Mouse (Mus musculus) cerebellum, adult 11-12 months (tissue): ENCODE results near the gene 4930467E23Rik.
A peak's percentile ranks its signal among the peaks of the same experiment; 100 is the strongest.
"Not testable (repeated sequence)": the region's sequence is repeated elsewhere in the genome, so short reads cannot be mapped to it uniquely, and the experiment has no call there.

ENCODE experiments used
- DNase-seq: peaks from one replicate; pipeline ENCODE4 v3.0.0; 2022

4930467E23Rik gene

DNA sequence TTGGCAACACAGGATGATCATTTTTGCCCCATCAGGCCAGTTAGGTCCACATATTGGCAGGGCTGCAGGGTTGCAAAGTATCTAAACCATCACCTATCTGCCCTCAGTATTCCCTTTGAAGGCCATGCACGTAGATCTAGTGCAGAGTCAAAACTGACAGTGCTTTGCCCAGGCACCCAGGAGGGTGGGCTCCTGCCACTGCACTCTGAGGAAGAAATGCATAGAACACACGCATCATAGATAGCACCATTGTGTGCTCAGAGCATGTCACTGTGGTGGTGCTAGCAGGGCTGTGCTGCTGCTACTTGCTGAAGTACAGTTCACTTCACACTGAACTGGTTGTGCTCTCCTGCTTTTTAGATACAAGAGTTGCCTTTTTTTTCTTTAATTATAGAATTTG lies at the start of gene 4930467E23Rik:
Gene 4930467E23Rik (plus strand): TSS at position 301 of the 400 bp plus-strand sequence.
- DNase-seq, result not testable (repeated sequence)

DNA sequence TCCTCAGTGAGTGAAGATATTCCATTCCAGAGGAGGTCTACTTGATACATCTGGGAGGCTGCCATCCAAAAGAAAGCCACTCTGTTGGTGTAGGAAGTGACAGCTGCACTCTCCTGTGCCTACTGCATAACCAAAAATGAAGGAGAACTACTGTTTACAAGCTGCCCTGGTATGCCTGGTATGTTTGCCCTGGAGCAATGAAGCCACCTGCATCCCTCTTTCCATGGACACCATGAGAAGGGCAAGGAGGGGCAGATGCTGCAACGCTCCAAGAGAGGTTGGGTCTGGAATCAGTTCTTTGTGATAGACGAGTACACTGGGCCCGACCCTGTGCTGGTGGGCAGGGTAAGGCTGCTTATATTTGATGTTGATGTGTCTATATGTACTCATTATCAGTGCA lies 47.1 kb upstream of the 4930467E23Rik start:
- not testable (repeated sequence) for DNase-seq

DNA sequence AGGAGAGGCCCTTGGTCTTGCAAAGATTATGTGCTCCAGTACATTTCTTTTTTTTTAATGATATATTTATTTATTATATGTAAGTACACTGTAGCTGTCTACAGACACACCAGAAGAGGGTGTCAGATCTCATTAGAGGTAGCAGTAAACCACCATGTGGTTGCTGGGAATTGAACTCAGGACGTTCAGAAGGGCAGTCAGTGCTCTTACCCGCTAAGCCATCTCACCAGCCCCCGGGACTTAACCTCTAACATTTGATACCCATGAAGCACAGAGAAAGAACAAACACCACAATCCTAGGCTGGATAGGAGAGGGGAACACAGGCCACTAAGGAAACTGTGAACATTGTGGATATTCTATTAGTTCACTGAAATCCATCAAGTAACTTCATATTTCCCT lies 43.9 kb upstream of the 4930467E23Rik start:
- not testable (repeated sequence) for DNase-seq

DNA sequence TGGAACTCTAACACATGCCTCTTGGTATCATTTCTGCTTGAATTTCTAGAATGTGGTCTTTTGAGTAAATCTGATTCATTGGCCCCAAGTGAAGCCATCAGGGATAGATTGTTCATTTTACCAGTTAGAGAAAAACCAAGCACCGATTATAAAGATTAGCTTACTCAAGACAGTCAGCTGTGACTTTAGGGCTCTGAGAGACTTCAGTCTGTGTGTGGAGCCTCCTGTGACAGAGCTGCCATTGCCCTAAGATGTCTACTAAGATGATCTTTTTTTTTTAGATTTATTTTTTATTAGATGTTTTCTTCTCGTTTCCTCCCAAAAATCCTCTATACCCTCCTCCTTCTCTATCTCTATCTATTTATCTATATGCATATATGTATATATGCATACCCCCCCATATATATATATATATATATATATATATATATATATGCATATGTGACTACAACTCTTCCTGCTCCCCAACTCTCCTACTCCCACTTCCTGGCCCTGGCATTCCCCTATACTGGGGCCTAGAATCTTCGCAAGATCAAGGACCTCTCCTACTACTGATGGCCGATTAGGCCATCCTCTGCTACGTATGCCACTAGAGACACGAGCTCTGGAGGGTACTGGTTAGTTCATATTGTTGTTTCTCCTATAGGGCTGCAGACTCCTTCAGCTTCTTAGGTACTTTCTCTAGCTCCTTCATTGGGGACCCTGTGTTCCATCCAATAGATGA lies 40.4 kb upstream of the 4930467E23Rik start:
- not testable (repeated sequence) for DNase-seq

DNA sequence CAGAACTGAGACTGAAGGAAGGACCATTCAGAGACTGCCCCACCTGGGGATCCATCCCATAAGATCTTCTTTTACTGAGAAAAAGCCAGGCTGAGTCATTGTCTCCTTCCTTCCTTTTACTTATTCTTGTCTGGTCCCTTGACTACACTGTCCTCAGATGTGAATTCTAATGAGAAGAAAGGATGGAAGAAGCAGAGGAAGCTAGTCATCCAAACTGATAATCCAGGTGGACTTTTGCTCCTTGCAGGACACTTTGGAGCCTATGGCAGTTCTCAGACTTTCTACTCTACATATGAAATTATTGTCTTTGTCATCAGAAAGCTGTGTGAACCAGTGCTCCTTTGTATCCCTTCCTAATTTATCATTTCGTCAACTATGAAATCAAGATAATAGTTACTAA lies 39.6 kb upstream of the 4930467E23Rik start:
- not testable (repeated sequence) for DNase-seq

DNA sequence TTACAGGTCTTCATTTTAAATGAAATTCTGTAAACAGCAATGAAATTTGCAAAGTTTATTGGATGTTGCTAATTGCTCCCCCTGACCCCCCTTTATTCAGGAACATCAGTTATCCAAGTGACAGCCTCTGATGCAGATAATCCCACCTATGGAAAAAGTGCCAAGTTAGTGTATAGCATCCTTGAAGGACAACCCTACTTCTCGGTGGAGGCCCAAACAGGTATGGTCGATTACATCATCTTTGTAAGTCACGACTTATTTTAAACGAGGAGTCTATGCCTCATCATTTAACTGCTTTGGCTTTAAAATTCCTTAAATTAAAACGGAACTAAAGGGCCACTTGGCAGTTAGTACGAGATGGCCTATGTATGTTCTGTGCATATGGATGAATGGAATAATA lies 38.0 kb upstream of the 4930467E23Rik start:
- not testable (repeated sequence) for DNase-seq

DNA sequence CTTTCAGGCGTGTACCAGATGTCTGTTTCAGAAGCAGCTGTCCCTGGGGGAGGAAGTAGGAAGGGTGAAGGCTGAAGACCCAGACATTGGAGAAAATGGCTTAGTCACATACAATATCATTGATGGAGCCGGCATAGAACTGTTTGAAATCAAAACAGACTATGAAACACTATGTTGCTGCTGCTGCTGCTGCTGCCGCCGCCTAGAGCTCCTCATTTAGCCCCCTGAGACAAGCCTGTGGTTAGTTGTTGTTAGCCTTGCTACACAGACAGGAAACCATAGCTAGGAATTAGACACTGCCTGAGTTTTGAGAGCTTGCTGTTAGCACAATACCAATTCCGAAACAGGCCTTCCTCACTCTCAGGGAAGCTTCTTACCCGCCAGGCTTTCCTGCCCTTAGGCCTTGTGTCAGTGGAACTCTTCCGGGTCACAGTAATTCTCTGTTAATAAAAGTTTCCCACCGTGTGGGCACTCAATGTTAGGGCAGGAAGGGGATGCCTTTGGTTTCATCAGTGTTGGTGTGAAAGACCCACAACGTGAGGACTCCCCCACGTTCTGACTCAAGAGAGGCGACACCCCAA lies 31.8 kb upstream of the 4930467E23Rik start:
- not testable (repeated sequence) for DNase-seq

DNA sequence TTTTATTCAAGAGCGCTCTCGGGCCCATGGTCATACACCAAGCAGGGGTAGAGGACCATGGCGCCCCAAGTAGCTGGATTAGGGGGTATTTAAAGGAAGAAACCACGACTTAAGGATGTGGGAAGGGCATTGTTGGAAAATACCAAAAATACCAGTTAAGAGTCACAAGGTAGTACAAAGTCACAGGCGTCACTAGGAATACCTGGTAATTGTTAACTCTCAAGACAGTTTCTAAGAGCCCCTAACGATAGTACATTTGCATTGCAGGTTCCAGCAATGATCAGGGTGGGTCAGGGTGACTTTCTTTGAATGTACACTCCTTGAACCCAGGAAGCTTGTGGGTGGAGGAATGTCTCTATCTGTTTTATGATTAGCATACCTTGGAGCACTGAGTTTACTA lies 31.3 kb upstream of the 4930467E23Rik start:
- not testable (repeated sequence) for DNase-seq

DNA sequence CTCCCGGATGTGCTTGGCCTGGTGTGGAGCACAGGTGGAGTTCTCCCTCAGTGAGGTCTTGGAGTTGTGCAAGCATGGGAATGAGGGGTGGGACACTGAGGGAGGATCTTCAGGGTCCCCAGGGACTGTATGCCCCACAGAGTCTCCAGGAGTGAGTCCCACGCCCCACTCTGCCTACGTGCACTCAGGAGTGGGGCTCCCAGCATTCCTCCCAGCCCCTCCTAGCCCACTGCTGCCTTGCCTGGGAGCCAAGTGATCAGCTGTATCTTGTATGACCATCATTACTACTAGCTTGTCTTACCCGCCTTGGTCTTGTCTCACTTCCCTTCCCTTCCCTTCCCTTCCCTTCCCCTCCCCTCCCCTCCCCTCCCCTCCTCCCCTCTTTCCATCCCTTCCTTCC lies 30.7 kb upstream of the 4930467E23Rik start:
- peak; percentile 57 for DNase-seq

DNA sequence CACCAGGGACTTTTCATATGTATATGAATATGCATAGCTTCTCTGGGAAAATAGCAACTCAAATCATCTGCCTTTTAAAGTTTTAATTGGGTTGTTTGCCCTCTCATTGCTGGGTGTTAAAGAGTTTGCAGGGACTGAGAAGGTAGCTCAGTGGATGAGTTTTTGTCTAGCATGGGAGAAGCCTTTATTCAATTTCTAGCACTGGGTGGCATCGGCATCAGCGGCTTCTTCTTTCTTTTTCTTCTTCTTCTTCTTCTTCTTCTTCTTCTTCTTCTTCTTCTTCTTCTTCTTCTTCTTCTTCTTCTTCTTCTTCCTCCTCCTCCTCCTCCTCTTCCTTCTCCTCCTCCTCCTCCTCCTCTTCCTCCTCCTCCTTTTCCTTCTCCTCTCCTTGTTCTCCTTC lies 28.1 kb upstream of the 4930467E23Rik start:
- DNase-seq, result not testable (repeated sequence)

DNA sequence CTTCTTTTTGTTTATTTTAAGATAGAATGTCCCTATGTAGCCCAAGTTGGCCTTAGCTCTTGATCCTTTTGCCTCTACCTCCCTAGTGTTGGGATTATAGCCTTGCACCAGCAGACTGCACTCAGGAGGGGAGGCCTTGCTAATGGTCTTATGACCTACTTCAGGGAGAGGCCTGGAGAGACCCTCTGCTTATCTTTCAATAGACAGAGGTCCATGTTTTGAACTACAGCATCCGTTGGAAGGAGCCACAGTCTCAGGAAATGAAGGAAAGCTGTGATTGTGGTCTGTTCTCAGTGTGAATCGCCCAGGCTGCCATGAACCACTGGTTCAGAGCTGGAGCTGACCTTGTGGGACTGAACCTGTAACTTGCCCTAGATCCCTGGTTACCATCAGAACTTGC lies 27.1 kb upstream of the 4930467E23Rik start:
- not testable (repeated sequence) for DNase-seq

DNA sequence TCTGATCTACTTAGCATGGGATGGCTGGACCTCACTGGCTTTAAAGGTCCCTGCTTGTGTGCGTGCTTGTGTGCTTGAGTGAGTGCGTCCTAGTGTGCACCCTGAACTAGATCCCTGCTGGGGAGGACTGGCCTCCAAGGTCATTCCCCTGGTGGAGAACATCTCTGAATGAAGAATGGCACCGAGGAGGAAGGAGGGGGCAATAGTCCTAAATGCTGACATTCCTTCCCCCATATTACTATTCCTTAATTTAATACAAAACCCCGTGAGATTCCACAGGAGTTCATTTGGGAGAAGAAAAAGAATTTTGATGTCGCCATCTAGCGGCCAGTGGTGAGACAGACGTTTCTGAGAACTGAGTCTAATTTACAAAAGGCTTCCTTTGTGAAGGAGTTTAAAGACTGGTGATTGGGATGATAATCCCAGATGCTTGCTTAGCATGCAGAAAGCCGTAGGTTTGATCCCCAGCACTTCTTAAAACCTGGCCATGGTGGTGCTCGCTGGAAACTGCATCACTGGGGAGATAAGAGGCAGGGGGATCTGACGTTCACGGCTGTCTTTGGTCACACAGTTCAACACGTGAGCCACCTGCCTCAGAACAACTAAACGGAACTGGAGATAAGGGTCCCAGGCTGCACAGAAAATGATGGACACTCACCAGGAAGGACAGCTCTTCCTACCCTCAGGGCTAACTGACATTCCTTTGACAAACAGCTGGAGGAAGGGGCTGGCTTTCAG lies 26.2 kb upstream of the 4930467E23Rik start:
- DNase-seq, result peak; percentile 58

DNA sequence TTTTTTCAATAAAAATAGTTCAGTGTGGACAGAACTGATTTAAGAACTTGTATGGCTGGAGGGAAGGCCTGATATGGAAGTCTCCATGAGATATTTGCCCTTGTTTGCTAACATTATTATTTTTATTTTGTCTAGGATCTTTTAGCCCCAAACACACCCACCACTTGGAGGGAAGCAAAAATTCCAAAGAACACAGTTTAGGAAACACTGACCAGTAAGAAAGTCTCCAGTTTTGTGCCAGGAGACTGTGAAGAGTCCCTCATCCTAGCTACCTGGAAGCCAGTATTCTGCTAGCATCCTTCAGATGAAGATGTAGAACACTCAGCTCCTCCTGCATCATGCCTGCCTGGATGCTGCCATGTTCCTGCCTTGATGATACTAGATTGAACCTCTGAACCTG lies 25.5 kb upstream of the 4930467E23Rik start:
- not testable (repeated sequence) for DNase-seq

DNA sequence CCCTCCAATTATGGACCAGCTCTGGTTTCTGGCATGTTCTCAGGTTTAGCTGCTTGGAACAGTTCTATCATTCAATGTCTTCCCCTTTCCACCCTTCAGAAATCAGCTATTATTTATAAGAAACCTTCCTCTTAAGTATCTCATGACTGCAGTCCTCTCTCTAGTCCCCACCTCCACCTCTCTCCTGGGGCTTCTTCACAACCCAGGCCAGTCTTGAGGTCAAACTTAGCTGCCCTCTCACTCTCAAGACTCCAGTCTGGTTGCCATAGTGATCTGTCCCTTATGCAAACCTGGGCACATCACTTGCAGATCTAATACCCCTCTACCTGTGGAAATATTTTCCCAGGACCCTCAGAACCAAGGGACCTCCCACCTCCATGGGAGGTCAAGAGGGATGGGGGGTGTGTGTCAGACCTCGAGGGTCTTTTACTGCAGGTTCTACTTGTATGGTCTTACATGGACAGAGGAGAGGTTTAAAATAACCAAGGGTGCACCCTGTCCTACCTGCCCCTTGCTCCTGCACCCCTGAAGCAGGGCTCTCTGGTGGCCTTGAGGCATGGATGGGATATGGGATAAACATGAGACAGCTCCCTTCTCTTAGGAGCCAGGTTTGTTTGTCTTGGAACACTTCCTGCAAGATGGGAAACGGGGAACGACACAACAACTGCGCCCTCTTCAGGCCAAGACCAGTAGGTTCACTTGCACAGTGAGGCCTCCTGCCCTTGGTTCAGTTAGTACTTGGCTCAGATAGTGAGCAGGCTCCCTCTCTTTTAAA lies 24.7 kb upstream of the 4930467E23Rik start:
- DNase-seq, result peak; percentile 42

DNA sequence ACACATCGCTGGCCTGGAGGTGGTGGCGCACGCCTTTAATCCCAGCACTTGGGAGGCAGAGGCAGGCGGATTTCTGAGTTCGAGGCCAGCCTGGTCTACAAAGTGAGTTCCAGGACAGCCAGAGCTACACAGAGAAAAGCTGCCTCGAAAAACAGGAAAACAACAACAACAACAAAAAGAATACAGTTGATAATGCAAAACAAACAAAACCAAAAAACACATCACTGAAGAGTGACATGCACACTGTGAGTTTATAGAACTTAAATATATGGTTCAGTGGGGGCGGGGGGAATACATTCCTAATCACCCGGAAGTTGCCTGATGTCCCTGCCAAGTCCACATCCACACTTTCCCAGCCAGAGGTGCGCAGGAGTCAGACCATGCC lies 24.2 kb upstream of the 4930467E23Rik start:
- not testable (repeated sequence) for DNase-seq

DNA sequence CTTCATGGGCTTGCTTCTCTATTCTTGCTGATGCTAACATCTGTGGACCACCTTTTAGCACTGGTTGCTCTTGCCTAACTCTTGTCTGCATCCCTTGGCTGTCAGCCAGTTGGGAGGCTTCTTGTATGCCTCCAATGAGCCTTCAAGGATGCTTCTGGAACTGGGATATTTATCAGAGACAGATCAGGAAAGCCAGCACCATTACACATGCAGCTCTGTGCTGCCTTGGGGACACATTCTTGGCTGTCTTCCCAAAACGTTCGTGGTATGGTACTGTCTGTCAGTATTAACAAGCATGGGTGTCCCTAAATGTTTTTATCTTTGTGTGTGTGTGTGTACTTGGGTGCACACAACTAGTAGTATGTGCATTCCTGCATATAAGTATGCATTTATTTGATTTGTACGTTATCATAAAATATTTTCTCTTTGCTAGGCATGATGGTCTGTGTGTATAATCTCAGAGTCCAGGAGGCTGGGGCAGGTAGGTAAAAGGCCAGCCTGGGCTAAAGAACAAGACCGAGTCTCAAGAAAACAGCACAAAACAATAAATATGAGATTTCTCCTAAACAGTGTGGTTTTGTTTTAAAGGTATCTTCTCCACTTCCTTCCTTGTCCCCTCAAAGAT lies 23.2 kb upstream of the 4930467E23Rik start:
- not testable (repeated sequence) for DNase-seq

DNA sequence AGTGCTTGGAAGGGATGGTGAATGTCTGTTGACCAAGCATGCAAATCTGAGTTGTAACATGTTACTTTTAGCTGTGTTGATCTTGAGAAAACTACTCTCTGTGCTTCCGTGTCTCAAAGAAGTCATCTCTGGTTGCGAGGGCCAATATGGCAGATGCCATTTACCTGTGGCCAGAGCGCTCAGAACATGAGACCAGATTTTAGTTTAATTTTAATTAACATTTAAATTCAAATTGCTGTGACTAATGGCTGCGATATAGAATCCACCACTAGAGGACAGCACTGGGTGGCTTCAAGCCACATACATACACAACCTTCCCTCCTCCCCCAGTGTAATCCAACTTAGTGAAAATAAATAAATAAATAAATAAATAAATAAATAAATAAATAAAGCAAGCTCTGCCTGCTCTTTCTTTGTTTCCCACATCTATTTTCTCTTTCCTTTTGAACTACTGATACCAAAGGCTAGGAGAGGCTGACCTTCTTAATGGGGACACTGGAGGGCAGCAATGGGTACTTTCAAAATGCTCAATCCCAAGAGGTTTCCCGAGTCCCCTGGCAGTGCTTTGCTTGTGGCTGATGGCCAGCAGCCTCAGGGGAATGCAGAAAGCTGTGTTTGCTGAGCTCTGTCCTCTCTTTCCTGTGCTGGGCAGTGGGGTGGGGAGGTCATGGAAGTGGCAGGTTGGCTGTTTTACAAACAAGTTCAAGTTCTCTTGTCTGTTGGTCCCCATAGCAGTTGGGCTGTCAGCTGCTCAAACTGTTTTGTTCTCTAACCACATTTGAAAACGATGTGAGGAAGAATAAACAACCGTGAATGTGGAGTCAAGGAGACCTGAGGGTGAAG lies 22.2 kb upstream of the 4930467E23Rik start:
- DNase-seq, result peak; percentile 69

DNA sequence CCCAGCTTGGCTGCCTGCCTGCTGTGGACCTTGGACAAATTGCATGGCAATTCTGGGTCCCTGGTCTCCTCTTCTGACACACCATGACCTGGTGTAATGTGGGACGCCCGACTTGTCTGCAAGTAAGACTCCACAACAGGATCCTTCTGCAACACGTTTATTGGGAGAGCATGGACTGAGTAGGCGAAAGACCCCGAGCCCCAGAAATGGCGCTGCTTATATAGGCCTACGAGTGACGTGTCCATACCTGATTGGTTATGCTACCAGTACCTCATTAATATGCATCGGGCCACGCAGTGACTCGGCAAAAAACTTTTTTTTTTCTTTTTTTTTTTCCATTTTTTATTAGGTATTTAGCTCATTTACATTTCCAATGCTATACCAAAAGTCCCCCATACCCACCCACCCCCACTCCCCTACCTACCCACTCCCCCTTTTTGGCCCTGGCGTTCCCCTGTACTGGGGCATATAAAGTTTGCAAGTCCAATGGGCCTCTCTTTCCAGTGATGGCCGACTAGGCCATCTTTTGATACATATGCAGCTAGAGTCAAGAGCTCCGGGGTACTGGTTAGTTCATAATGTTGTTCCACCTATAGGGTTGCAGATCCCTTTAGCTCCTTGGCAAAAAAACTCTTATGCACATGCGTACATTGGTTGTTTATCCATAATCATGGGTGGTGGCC lies 21.5 kb upstream of the 4930467E23Rik start:
- DNase-seq, result not testable (repeated sequence)

DNA sequence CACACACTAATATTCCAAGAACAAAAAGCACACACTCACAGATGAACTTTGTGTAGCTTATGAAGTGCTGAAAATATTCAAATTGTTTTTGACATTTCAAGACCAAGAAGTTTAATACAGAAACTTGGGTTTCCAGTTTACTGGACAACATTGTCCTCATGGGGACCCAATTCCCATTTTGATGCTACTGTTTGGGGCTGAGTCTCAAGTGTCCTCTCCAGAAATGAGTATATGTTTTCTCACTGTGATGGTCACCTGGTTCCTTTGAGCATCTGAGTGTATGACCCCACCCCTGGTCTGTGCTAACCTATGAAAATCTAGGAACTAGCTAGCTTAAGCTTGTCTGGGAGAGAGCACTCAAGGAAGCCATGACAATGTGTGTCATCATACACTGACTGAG lies 20.4 kb upstream of the 4930467E23Rik start:
- not testable (repeated sequence) for DNase-seq

DNA sequence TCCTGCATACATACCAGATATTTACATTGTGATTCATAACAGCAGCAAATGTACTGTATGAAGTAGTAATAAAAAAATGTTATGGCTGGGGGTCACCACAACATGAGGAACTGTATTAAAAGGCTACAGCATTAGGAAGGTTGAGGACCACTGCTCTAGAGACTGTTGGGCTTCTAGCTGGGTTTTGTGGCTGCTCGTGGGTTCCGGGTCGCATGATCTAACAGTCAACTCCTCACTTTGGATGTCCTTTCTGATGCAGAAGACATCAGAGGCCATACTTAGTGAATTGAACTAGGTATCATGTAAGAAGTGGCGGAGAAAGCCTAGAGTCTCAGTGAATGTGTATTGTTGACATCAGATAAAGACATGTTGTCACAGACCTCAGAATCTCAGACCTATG lies 19.9 kb upstream of the 4930467E23Rik start:
- peak; percentile 30 for DNase-seq
